Mouse (Mus musculus): ENCODE results near the gene Itga2b.
"Not testable (repeated sequence)": the region's sequence is repeated elsewhere in the genome, so short reads cannot be mapped to it uniquely, and the experiment has no call there.

The Itga2b gene

DNA sequence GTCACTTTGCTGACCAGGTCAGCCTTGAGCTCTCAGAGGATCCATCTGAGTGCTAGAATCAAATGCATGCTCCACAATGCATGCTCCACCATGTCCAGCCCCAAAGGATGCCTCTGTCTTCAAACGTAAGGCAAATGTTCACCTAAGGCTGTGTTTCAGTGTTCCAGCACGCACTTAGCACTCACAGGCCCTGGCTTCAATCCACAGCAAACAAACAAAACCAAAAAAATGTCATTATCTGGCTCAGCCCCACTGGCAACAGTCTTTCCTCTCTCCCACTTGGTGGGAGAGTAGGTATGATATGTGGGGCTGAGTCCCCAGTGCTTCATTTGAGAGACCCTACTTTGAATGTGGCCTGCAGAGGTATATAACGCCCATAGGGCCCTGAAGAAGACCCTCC, 58.9 kb downstream of the Itga2b start:
- DNase-seq (ENCODE audit: low spot score): peak; percentile 3

DNA sequence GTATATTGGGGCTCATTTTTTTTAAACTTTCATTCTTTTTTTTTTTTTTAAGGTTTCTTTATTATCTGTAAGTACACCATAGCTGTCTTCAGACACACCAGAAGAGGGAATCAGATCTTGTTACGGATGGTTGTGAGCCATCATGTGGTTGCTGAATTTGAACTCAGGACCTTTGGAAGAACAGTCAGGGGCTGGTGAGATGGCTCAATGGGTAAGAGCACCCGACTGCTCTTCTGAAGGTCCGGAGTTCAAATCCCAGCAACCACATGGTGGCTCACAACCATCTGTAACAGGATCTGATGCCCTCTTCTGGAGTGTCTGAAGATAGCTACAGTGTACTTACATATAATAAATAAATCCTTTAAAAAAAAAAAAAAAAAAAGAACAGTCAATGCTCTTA, 59.6 kb downstream of the Itga2b start:
- DNase-seq (ENCODE audit: low spot score): not testable (repeated sequence)

- DNase-seq (ENCODE audit: low spot score): peak; percentile 5
Observed at GRCm38 (mm10) chr11:102409795-102410330, 60.1 kb downstream of the Itga2b start.

GRCm38 (mm10) chr11:102408888-102409794, 60.8 kb downstream of the Itga2b start:
- DNase-seq (ENCODE audit: low spot score): peak; percentile 4

GRCm38 (mm10) chr11:102408344-102408876, 61.5 kb downstream of the Itga2b start:
- DNase-seq (ENCODE audit: low spot score): peak; percentile 97

- no peak for DNase-seq (ENCODE audit: low spot score)
Observed at GRCm38 (mm10) chr11:102407834-102408215, 62.1 kb downstream of the Itga2b start, which contains the start of gene Slc25a39. Slc25a39 (minus strand) TSS chr11:102407946.

DNA sequence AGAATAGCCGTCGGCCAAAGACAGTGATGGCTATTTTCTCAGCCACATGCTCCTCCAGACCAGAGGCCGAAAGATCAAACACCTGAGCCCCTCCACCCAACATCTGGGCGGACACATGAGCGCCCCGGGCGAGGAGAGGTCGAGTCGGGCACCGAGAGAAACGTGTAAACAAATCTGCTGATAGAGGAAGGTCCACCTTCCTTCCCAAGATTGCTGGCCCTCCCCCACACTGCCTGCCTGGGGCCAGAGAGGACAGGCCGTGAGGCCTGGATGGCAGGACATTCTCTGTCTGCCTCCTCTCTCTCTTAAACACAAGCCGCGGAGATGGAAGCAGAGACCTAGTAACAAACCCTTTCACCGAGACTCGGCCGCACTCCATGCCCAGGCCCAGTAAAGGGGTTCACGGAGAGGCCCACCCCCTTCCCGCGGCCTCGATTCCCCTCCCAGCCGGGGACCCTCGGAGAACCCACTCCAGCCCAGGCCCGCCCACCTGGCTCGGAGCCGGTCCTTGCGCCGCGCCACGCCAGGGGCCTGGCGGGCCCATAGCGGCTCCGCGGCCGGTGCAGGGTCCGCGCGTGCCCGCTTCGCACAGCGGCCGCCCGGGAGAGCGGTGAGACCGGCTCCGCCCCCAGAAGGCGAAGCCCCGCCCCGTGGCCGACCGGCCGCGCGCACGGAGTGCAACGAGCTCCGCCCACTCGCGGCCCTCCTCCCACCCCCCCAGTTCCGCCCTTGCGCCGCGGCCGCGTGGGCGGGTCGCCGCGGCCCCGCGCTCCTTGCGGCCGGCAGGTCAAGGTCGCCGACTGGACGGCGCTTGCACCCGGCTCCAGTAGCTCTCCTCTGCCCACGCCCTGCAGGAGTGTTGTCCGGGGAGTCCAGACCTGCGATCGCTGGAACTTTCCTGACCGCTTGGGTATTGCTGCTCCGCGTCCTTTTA, 62.8 kb downstream of the Itga2b start:
- DNase-seq (ENCODE audit: low spot score): peak; percentile 91

GRCm38 (mm10) chr11:102406401-102406800, 63.5 kb downstream of the Itga2b start:
- DNase-seq (ENCODE audit: low spot score): peak; percentile 16

DNA sequence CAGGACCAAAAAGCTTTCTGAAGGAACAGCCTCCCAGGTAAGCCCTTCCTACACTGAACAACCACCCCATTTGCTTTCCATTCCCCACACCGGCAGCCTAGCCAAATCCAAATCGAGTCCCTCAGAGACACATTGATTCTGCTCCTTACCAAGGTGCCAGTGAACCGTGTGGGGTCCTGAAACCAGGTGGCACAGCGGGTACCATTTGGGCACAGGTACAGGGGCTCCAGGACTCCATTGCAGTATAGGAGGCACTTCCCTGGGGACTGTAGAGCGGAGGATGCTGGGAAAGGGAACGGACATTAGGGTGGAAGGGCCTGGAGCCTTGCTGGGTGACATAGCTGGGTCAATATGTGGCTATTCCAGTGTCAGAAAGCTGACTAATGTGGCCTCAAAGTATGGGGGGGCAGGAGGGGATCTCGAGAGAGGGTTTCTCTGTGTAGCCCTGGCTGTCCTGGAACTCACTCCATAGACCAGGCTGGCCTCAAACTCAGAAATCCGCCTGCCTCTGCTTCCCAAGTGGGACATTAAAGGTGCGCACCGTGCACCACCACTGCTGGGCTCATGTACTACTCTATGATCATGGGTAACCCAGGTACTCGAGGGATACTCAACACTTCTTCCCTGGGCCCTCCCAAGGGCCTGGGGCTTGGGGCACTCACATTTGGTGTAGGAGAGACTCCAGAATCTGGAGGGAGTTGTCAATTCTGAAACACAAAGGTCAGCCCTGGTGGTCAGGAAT, 64.2 kb downstream of the Itga2b start:
- no peak for DNase-seq (ENCODE audit: low spot score)

DNA sequence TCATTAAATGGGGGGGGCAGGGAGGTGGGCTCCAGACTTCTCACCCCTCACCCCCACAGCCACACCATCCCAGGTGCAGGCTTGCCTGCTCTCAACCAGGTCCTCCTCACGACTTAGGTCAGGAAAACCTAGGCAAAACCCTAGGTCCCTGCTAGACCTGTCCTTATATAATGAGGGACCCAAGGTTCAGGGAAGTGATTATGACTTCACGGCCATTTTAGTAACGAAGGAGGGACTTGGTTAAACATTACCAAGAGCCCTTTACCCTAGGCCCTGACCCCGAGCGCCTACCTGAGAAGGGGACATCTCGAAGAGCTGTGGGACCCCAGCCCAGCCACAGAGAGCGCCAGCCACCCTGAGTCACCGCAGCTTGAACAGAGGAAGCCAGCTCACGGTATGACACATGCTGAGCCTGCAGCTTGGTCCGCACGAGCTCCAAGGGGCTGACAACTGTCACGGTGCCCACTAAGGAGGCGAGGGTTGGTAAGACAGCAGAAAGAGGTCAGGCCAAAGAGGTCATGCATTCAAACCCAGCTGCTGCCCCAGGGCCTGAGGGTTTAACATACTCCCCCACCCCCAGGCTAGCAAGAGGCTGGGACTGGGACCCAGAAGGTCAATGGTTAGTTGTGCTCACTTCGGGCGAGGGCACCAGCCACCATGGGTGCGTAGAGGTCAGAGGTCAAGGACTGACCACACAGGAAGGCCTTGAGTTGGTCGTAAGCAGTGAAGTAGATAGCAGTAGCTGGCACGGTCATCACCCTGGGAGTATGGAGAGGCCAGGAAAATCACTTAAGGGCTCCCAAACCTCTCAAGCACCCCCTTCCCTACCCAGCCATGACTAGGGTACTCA, 65.5 kb downstream of the Itga2b start:
- DNase-seq (ENCODE audit: low spot score): no peak

DNA sequence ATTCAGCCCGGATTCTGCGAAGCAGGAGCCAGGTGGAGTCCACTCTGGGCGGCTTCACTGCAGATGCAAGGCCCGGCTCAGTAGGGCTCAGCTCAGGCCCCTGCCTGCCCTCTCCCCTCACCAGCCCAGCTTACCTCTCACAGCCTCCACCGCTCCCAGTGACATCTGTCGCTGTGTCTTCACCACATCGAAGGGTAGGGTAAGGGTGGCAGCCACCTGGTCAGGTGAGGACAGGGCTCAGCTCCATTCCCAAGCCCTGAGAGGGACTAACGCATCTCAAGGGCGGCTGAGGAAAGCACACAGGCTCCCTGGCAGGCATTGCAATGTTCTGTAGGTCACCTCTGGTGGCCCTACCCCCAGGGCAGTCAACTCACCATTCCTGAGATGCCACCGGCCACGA, 66.3 kb downstream of the Itga2b start:
- DNase-seq (ENCODE audit: low spot score): no peak

Measured in testis, postnatal 14 days (tissue).